Mouse (Mus musculus): ENCODE results near the gene 5730455P16Rik. TPM values are rescaled to one million over a fixed set of nuclear protein-coding genes. Genes with fewer than 3 reads are reported as not detected.
"Not testable (repeated sequence)": the region's sequence is repeated elsewhere in the genome, so short reads cannot be mapped to it uniquely, and the experiment has no call there.

5730455P16Rik gene
- polyA plus RNA-seq, 1 experiment, result 38.4 TPM

DNA sequence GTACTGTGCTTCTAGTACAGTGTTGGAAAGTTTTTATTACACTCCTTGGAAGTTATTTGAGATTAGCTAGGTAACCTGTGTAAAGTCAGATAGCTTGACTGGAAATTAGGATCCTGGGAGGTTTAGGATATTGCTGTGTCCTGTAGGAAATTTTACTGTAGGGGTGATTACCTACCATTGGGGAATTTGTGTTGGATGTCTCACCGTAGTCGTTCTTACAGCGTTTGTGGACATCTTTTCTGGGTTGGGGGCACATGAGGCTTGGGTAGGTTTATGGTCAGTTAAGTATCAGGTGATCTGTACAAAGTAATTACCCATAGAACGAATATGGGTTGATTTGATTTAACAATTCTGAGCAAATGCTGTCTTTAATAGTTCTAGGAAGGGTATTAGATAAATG, 18.8 kb upstream of the 5730455P16Rik start:
- Histone ChIP-seq H3K4me1 (ENCODE audit: control insufficient read depth, insufficient read depth, low read length) (peaks cover 2% of the 10 kb centered on the region; the same call in 1 of the 2 replicates), H3K27ac (ENCODE audit: insufficient read depth, low read length) (no peak overlapping the region), H3K4me3 (ENCODE audit: insufficient read depth, low read length) (no peak overlapping the region)
- TF ChIP-seq POLR2A (IDR thresholded peaks at IDR 0.05; ENCODE audit: low read depth, low read length) (no peak), CTCF (IDR thresholded peaks at IDR 0.05; ENCODE audit: borderline replicate concordance, insufficient read depth, low read length) (no peak)

GRCm38 (mm10) chr11:80395930-80396329, 18.1 kb upstream of the 5730455P16Rik start:
- no peak overlapping the region for H3K4me3 ChIP-seq (ENCODE audit: insufficient read depth, low read length)
- TF ChIP-seq POLR2A (IDR thresholded peaks at IDR 0.05; ENCODE audit: low read depth, low read length), result no peak
- no peak for TF ChIP-seq CTCF (IDR thresholded peaks at IDR 0.05; ENCODE audit: borderline replicate concordance, insufficient read depth, low read length)

DNA sequence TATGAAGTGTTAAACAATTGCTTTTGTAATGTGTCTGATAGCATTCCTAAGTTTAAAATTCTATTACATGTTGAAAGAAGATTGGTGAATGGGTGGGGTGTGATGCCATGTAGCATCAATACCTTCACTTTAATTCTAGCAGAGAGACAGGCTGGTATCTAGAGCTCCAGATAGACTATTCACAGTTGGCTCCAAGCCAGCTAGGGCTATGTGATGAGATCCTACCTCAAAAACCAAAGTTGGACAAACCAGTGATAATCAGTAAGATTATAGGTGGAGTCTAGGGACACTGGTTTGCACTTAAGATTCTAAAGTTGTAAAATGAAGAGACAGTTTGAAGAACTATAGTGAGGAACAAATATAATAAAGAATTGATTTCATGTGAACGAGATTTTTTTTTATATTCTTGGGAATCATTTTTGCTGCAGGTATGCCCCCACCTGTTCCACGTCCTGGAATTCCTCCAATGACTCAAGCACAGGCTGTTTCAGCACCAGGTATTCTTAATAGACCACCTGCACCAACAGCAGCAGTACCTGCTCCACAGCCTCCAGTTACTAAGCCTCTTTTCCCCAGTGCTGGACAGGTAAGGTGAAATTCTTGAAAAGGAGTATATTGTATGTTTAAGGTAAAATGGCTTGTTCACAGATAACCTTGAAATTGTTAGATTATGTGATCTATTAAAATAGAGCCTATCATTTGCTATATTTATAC, 13.7 kb upstream of the 5730455P16Rik start:
- no peak overlapping the region for H3K27ac ChIP-seq (ENCODE audit: insufficient read depth, low read length)
- no peak overlapping the region for H3K4me3 ChIP-seq (ENCODE audit: insufficient read depth, low read length)
- TF ChIP-seq POLR2A (IDR thresholded peaks at IDR 0.05; ENCODE audit: low read depth, low read length) (no peak), CTCF (IDR thresholded peaks at IDR 0.05; ENCODE audit: borderline replicate concordance, insufficient read depth, low read length) (no peak)
- peaks cover 3% of the 10 kb centered on the region; the same call in 1 of the 2 replicates for H3K4me1 ChIP-seq (ENCODE audit: control insufficient read depth, insufficient read depth, low read length)

More at GRCm38 (mm10) chr11:80395930-80396329, 18.1 kb upstream of the 5730455P16Rik start:
- Histone ChIP-seq H3K27ac (ENCODE audit: insufficient read depth, low read length) (no peak overlapping the region), H3K4me1 (ENCODE audit: control insufficient read depth, insufficient read depth, low read length) (peaks cover 2% of the 10 kb centered on the region; the same call in 1 of the 2 replicates)

DNA sequence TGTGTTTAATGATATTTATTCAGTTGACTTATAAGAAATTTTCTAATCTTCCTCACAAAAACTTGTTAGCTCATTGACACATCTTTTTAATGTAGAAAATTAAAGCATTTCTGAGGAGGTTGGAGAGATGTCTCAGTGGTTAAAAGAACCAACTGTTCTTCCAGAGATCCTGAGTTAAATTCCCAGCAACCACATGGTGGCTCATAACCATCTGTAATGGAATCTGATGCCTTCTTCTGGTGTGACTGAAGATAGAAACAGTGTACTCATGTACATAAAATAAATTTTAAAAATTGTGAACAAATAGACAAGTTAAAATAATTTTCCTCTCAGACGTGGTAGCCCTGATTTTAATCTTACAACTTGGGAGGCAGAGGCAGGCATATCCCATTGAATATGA, 12.1 kb upstream of the 5730455P16Rik start:
- no peak for TF ChIP-seq CTCF (IDR thresholded peaks at IDR 0.05; ENCODE audit: borderline replicate concordance, insufficient read depth, low read length)
- Histone ChIP-seq H3K27ac (ENCODE audit: insufficient read depth, low read length) (no peak overlapping the region), H3K4me3 (ENCODE audit: insufficient read depth, low read length) (no peak overlapping the region), H3K4me1 (ENCODE audit: control insufficient read depth, insufficient read depth, low read length) (peaks cover 3% of the 10 kb centered on the region; the same call in 1 of the 2 replicates)

DNA sequence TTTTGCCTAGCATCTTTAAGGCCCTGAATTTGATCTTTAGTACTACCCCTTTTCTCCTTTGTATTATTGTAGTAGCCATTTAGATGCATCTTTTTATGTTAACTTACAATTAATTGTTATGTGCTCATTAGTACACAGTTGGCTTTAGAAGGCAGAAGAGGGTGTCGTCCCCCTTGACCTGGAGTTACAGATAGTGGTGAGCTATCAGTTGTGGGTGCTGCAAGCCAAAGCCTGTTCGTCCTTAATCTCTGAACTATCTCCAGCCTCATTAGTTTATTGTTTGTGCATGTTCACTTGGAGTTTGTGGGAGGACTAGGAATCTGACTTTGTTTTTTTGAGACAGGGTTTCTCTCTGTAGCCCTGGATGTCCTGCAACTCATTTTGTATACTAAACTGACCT, 9.0 kb upstream of the 5730455P16Rik start:
- H3K4me3 ChIP-seq (ENCODE audit: insufficient read depth, low read length), result no peak overlapping the region; the same call in 1 of the 2 replicates
- TF ChIP-seq POLR2A (IDR thresholded peaks at IDR 0.05; ENCODE audit: low read depth, low read length) (no peak), CTCF (IDR thresholded peaks at IDR 0.05; ENCODE audit: borderline replicate concordance, insufficient read depth, low read length) (no peak)
- no peak overlapping the region for H3K27ac ChIP-seq (ENCODE audit: insufficient read depth, low read length)
- H3K4me1 ChIP-seq (ENCODE audit: control insufficient read depth, insufficient read depth, low read length), result peaks cover 3% of the 10 kb centered on the region; the same call in 1 of the 2 replicates

GRCm38 (mm10) chr11:80385055-80385454, 7.2 kb upstream of the 5730455P16Rik start:
- H3K4me3 ChIP-seq (ENCODE audit: insufficient read depth, low read length), result peak overlapping the region; percentile 99
- TF ChIP-seq CTCF (IDR thresholded peaks at IDR 0.05; ENCODE audit: borderline replicate concordance, insufficient read depth, low read length) (no peak), POLR2A (IDR thresholded peaks at IDR 0.05; ENCODE audit: low read depth, low read length) (no peak)
- H3K4me1 ChIP-seq (ENCODE audit: control insufficient read depth, insufficient read depth, low read length), result 0 out of 2 replicates have a peak, but pooled peaks cover 3% of the 10 kb centered on the region

GRCm38 (mm10) chr11:80384461-80384860, 6.6 kb upstream of the 5730455P16Rik start:
- H3K27ac ChIP-seq (ENCODE audit: insufficient read depth, low read length), result no peak overlapping the region
- 0 out of 2 replicates have a peak, but pooled peaks cover 3% of the 10 kb centered on the region for H3K4me1 ChIP-seq (ENCODE audit: control insufficient read depth, insufficient read depth, low read length)
- TF ChIP-seq POLR2A (IDR thresholded peaks at IDR 0.05; ENCODE audit: low read depth, low read length), result no peak
- peak overlapping the region; percentile 99 for H3K4me3 ChIP-seq (ENCODE audit: insufficient read depth, low read length)

More at GRCm38 (mm10) chr11:80385055-80385454, 7.2 kb upstream of the 5730455P16Rik start:
- H3K27ac ChIP-seq (ENCODE audit: insufficient read depth, low read length), result no peak overlapping the region

DNA sequence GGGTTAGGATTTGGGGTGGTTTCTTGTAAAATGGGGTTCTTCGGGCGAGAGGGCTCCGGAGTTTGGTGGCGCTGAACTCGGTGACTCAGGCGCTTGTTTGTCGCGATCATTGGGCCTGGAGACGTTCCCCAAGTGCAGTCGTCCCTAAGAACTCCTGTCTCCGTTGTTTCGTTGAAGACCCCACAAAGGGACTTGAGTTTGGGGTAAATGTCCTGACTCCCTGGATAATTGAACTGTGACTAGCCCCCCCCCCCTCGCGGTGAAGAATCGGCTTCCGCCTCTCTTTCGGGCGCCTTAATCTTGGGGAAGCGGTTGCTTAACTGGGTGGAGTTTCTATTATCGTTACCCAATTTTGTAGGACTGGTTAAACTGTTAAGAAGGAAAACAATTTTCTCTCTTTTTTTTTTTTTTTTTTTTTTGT, 5.8 kb upstream of the 5730455P16Rik start:
- Histone ChIP-seq H3K27ac (ENCODE audit: insufficient read depth, low read length) (peak overlapping the region; percentile 76), H3K4me1 (ENCODE audit: control insufficient read depth, insufficient read depth, low read length) (0 out of 2 replicates have a peak, but pooled peaks cover 3% of the 10 kb centered on the region), H3K4me3 (ENCODE audit: insufficient read depth, low read length) (peak overlapping the region; percentile 97)
- no peak for TF ChIP-seq POLR2A (IDR thresholded peaks at IDR 0.05; ENCODE audit: low read depth, low read length)
- no peak for TF ChIP-seq CTCF (IDR thresholded peaks at IDR 0.05; ENCODE audit: borderline replicate concordance, insufficient read depth, low read length)

- Histone ChIP-seq H3K4me1 (ENCODE audit: control insufficient read depth, insufficient read depth, low read length) (0 out of 2 replicates have a peak, but pooled peaks cover 3% of the 10 kb centered on the region), H3K4me3 (ENCODE audit: insufficient read depth, low read length) (peak within 1 kb of the TSS; percentile 99), H3K27ac (ENCODE audit: insufficient read depth, low read length) (peak within 1 kb of the TSS; percentile 85)
- TF ChIP-seq CTCF (IDR thresholded peaks at IDR 0.05; ENCODE audit: borderline replicate concordance, insufficient read depth, low read length) (no peak), POLR2A (IDR thresholded peaks at IDR 0.05; ENCODE audit: low read depth, low read length) (peak; percentile 92)
Observed at GRCm38 (mm10) chr11:80383019-80383625, 5.3 kb upstream of the 5730455P16Rik start, which contains the start of gene Zfp207. Zfp207 (plus strand) TSS chr11:80383279.

DNA sequence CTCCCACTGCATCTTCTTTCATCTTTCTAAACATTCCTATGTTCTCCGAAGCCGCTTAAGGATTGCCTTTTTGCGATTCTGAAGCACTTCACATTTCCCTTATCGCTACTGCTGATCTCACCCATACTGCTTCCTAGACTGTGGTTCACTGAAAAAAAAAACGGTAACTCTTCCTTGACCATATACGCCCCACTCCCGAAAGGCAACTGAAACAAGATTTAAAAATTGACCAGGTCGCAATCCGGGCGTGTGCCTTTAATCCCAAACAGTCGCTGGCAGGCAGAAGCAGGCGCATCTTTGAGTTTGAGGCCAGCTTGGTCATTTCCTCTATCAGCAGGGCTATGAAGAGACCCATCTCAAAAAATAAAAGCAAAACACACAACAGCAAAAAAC, 4.8 kb upstream of the 5730455P16Rik start:
- Histone ChIP-seq H3K4me1 (ENCODE audit: control insufficient read depth, insufficient read depth, low read length) (0 out of 2 replicates have a peak, but pooled peaks cover 3% of the 10 kb centered on the region), H3K27ac (ENCODE audit: insufficient read depth, low read length) (peak overlapping the region; percentile 85), H3K4me3 (ENCODE audit: insufficient read depth, low read length) (peak overlapping the region; percentile 64)
- TF ChIP-seq CTCF (IDR thresholded peaks at IDR 0.05; ENCODE audit: borderline replicate concordance, insufficient read depth, low read length), result no peak
- 0 out of 2 replicates have a peak, but pooled peaks have one; percentile 12 for TF ChIP-seq POLR2A (IDR thresholded peaks at IDR 0.05; ENCODE audit: low read depth, low read length)

- not testable (repeated sequence) for H3K27ac ChIP-seq (ENCODE audit: insufficient read depth, low read length); H3K4me1 ChIP-seq (ENCODE audit: control insufficient read depth, insufficient read depth, low read length); H3K4me3 ChIP-seq (ENCODE audit: insufficient read depth, low read length)
Observed at GRCm38 (mm10) chr11:80379184-80379583, 1.4 kb upstream of the 5730455P16Rik start.

GRCm38 (mm10) chr11:80378452-80379068, 726 bp upstream of the 5730455P16Rik start:
- H3K4me3 ChIP-seq (ENCODE audit: insufficient read depth, low read length); H3K27ac ChIP-seq (ENCODE audit: insufficient read depth, low read length); H3K4me1 ChIP-seq (ENCODE audit: control insufficient read depth, insufficient read depth, low read length): not testable (repeated sequence)
